Mouse (Mus musculus): ENCODE results near the gene Pus7l.

GRCm38 (mm10) chr15:94542567-94543408 lies 559 bp downstream of the Pus7l start:
- TF ChIP-seq CTCF (IDR thresholded peaks at IDR 0.05; ENCODE audit: insufficient read depth, low read depth, low read length), result no peak
- TF ChIP-seq POLR2A (IDR thresholded peaks at IDR 0.05; ENCODE audit: insufficient read depth, low read depth, low read length), result no peak
